Mouse (Mus musculus) embryo, embryonic 11.5 days (tissue): ENCODE results near the gene Trp53inp2.

ENCODE experiments used
- DNase-seq: peaks from one replicate; pipeline ENCODE4 v3.0.0-alpha.2; 2012; ENCODE audit warnings: low read depth, low spot score

The Trp53inp2 gene

DNA sequence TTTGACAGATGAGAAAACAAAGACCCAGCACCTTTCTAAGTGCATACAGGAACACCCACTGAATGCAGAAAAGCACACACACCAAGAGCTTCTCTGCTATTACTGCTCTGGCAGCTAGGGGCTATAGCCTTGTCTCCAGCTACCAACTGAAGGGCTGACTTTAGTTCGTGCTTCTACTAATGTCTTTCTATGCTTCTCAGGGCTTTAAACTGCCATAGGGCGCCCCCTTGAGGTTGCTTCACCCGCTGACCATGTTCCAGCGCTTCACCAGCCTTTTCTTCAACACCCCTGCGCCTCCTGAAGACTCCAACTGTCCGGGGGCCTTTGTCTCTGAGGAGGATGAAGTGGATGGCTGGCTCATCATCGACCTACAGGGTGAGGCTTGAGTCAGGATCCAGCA, 4.2 kb downstream of the Trp53inp2 start:
- DNase-seq, result peak; percentile 48

DNA sequence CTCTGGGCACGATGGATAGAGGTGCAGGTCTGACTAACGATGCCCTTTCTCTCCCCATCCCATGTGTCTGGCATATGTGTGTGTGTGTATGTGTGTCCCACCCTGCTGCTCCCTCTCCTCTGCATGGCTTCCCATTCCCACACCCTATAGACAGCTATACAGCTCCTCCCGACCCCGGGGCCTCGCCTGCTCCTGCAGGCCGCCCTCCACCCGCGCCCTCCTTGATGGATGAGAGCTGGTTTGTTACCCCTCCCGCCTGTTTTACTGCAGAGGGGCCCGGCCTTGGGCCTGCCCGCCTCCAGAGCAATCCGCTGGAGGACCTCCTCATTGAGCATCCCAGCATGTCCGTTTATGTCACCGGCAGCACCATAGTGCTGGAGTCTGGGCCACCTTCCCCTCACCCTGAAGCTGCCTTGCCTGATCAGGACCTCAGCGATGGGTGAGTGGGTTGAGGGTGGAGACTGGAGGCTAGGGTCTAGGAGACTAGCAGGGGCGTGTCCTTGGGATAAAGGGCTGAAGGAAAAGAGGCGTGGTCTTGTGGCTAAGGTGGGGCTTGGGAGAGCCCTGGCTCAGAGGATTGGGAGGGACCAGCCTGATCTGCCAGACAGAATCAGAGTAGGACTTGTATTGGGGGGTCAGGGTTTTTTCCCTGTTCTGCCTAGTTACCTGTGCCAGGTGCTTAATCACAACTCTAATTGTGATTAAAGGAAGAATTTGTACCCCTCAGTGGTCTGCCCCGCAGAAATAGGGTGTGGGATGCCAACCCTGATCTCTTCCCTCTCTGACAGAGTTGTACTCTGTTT, 5.1 kb downstream of the Trp53inp2 start:
- no peak for DNase-seq

DNA sequence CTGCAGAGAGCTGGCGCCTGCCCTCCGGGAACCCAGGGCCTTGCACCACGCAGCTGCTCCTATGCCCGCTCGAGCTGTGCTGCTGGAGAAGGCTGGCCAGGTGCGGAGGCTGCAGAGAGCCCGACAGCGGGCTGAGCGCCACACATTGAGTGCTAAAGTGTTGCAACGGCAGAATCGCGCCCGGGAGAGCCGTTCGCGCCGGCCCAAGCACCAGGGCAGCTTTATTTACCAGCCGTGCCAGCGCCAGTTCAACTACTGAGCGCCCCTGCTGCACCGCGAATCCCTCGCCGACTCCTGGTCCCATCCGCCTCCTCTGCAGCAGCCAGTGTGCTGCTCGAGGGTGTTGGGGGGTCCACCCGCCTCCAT, 5.7 kb downstream of the Trp53inp2 start:
- DNase-seq, result no peak

DNA sequence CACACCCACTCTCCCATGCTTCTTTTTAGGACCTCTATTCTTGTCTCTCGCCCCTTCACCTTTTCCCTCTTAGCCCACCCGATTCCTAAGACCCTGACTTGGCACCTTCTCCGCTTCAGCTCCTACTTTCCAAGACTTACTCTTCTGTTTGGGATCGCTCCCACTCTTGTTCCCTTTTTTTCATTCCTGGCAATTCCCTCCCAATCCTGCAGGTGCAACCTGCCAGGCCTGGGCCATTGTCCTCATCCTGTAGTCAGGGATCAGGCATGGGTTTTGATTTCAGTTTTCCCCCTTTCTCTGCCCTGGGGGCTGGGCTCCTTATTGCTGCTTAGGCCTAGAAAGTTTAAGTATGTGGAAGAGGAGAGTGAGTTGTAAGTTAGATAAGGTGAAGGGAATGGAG, 6.2 kb downstream of the Trp53inp2 start:
- DNase-seq, result no peak

DNA sequence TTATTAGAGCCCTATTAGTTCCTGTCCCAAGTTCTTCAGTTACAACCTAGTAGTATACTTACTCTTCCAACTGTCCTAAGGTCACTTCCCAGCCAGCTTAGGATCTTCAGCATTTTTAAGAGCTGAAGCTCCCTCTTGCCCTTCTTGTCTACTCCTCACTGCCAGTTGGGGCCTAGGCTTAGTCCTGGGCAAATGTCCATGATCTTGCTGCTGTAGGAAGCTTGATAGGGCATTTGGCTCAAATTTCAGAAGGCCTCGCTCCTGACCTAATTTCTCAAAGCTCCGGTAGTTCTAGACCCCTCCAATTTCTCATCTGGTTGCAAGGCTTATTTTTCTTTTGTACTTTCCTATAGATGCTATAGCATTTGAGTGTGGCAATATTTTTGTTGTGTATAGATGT, 7.7 kb downstream of the Trp53inp2 start:
- DNase-seq, result no peak

DNA sequence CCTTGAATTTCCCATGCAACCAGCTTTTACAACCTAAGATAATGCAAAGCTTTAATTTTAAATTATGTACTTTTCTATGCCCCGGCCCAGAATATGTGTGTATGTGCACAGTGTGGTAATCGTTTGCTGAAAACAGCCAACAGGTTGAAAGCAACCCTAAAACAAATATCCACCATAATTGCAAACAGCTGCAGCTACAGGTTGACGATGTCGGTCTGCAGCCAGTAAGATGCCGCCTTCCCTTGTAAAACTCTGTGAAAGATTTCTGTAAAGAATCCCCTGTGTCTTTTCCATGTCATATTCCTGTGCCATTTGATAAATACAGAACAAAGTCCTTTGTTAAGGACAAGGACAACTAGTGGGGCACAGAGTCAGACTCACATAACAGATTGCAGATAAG, 13.7 kb downstream of the Trp53inp2 start:
- DNase-seq, result no peak

DNA sequence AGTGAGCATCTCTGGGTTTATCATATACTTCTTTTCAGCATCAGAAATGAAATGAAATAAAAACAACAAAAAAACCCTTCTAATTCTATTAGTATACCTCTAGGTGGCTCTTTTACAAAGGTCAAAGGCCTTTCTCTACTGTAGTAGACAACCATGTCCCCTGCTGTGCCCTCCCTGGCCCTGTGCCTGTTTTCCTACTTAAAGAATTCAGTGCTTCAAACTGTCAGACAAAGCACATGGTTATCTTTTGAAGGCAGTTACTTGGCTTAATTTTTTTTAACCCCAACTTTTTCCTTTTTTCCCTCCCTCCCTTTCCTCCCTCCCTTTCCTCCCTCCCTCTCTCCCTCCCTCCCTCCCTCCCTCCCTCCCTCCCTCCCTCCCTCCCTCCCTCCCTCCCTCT, 19.4 kb downstream of the Trp53inp2 start:
- no peak for DNase-seq

DNA sequence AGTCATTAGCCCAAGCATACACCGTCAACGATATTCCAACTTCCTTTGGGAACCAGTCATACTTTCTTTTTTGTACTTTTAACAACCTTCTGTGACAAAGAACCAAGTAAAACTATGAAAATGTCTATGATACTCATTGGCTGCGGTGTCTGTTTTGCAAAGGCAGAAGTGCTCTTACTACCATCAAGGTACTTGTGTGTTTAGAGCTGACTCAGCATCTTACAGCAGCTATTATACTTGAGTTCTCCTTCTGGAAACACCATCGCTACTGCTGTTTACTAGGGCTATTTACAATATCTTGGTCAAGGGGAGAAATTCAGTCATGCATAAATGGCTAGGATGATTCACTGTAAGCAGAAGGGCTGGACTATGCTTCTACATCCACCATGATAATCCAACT, 21.1 kb downstream of the Trp53inp2 start:
- no peak for DNase-seq

DNA sequence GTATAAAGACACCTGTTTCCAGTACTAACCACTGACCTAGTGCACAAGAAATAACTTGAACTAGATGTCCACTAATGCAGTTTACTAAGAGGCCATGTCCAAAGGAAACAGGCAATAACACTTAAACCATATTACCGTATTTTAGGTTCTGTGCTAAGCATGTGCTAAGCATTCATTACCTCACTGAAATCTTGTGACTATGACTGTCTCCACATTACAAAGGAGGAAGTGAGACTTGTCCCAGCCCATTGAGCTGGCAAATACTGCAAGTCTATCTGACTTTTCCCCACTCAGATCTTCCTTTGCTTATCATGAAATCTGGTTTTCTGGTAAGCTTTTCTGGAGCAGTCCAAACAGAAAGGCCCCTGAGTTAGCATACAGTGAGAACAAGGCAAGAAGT, 23.8 kb downstream of the Trp53inp2 start:
- DNase-seq, result no peak

DNA sequence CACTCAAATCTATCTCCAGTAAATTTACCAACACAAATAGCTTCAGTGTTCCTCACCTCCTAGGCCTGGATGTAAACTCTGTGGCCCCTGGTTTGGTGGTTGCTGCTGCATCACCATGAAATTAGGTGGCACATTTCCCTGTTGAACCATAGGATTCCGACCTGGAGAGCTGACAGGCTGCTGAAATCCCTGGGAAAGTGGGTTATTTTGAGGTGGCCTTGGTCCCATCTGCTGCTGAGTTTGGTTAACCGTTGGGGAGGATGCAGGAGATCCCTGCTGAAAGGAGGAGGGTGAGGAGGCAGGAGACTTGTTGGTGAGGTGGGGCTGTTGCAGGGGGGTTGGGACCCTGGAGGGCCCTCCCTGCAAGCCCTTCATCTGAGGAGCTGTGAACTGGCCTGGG, 40.1 kb downstream of the Trp53inp2 start:
- DNase-seq, result no peak

DNA sequence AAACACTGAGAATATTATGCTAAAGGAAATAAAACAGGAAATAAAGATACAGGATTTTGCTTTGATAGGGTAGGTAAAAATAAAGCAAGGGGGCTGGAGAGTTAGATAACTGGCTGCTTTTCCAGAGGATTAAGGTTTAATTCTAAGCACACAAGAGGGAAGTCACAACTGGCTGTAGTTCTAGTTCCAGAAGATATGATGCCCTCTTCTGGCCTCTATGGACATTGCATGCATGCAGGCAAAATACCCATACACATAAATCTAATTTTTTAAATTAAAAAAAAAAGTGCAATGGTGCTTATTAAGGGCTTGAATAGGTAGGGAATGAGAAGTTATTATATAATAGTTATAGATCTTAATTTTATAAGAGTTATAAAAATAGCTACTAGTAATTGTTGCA, 55.6 kb downstream of the Trp53inp2 start:
- DNase-seq, result no peak
